Mouse (Mus musculus) liver, embryonic 14.5 days (tissue): ENCODE results near the gene 4921539E11Rik. TPM values are rescaled to one million over a fixed set of nuclear protein-coding genes. Genes with fewer than 3 reads are reported as not detected.

Experiments used
- ATAC-seq: fragments of 200-750 bp; cut with Nextera tagmentation; 2 replicates; pipeline ENCODE4 v1.8.0; 2017; ENCODE audit warnings: moderate number of reproducible peaks, mild to moderate bottlenecking, moderate library complexity; ENCODE audit not compliant: insufficient read depth
- DNase-seq, 3 experiments: peaks; one replicate each; pipeline ENCODE4 v3.0.0-alpha.2; 2012 to 2013; ENCODE audit warnings: low read depth in 3 of 3, low spot score in 3 of 3
- H3K27ac ChIP-seq: fragments of 300-500 bp; sonication (generic); 2 replicates; pipeline ENCODE4 v1.5.1; 2014; ENCODE audit warnings: moderate library complexity, mild to moderate bottlenecking, control low read depth, inconsistent platforms
- H3K27me3 ChIP-seq: fragments of 300-500 bp; sonication (generic); 2 replicates; pipeline ENCODE4 v1.6.1; 2014; ENCODE audit warnings: mild to moderate bottlenecking, low read length, moderate library complexity; ENCODE audit not compliant: control insufficient read depth, insufficient read depth
- H3K36me3 ChIP-seq: fragments of 300-500 bp; sonication (generic); replicated peaks from 2 replicates; pipeline ENCODE4 v1.6.1; 2014; ENCODE audit warnings: low read depth; ENCODE audit not compliant: control insufficient read depth, insufficient read depth
- H3K4me1 ChIP-seq, 2 experiments: fragments of 200-500 bp in 1 of 2; fragments of 300-500 bp in 1 of 2; sonication (generic) in 1 of 2; replicated peaks; 2 replicates each; pipeline ENCODE4 v1.6.1; 2012 to 2014; ENCODE audit warnings: antibody characterized with exemption in 1 of 2, inconsistent platforms in 1 of 2, low read length in 1 of 2; ENCODE audit not compliant: control insufficient read depth in 2 of 2, insufficient read depth in 2 of 2
- H3K4me2 ChIP-seq: fragments of 300-500 bp; sonication (generic); 2 replicates; pipeline ENCODE4 v1.6.1; 2014; ENCODE audit warnings: low read depth, mild to moderate bottlenecking, control low read depth, moderate library complexity
- H3K4me3 ChIP-seq, 2 experiments: fragments of 200-500 bp in 1 of 2; fragments of 300-500 bp in 1 of 2; sonication (generic) in 1 of 2; 2 replicates each; pipeline ENCODE4 v1.5.1; 2012 to 2014; ENCODE audit warnings: low read depth in 2 of 2, low read length in 2 of 2, mild to moderate bottlenecking in 2 of 2, control low read depth in 1 of 2, inconsistent platforms in 1 of 2, moderate library complexity in 1 of 2; ENCODE audit not compliant: insufficient read depth in 1 of 2
- H3K9ac ChIP-seq: fragments of 300-500 bp; sonication (generic); replicated peaks from 2 replicates; pipeline ENCODE4 v1.6.1; 2014; ENCODE audit warnings: mild to moderate bottlenecking, control low read depth, moderate library complexity
- H3K9me3 ChIP-seq: fragments of 300-500 bp; sonication (generic); 2 replicates; pipeline ENCODE4 v1.6.1; 2016; ENCODE audit warnings: low read length, mixed read lengths; ENCODE audit not compliant: control insufficient read depth
- CTCF ChIP-seq: IDR thresholded peaks from 2 replicates; pipeline ENCODE4 v1.5.1; 2016; ENCODE audit warnings: antibody characterized with exemption, low read depth, control low read depth
- EP300 ChIP-seq: IDR thresholded peaks from 2 replicates; pipeline ENCODE4 v1.6.1; 2016; ENCODE audit warnings: antibody characterized with exemption, low read depth
- WGBS: fragments of 180-500 bp; shearing (Covaris S2); extraction: QIAGEN DNeasy Blood & Tissue Kit; methylation state at CpG from one replicate; pipeline ENCODE4 v1.1.7; 2014; ENCODE audit not compliant: insufficient replicate concordance; 5-methylcytosine and 5-hydroxymethylcytosine counted together
- polyA plus RNA-seq, 2 experiments: library from polyadenylated mRNA; depleted of rRNA in 1 of 2; stranded (reverse) in 1 of 2; unstranded in 1 of 2; fragments of >200 nt; fragmentation: Nextera tagmentation in 1 of 2; extraction: Ambion mirVana in 1 of 2; gene quantifications; 2 replicates each; pipeline versions ENCODE4 v1.2.1 to v1.2.3; 2012 to 2014

4921539E11Rik gene
- polyA plus RNA-seq, 2 experiments, result not detected

- TF ChIP-seq EP300, result no peak
- TF ChIP-seq CTCF, result no peak
- 55% methylated on average over 6 of the region's 6 CpGs for WGBS
- H3K9me3 ChIP-seq, result no peaks in the 10 kb centered on the region
- H3K9ac ChIP-seq, result no peak overlapping the region
- no peaks in the 10 kb centered on the region for H3K27me3 ChIP-seq
- no peak overlapping the region for H3K27ac ChIP-seq
- H3K36me3 ChIP-seq, result no peaks in the 10 kb centered on the region; the same call in 1 of the 2 replicates
- H3K4me2 ChIP-seq, result no peak overlapping the region
- DNase-seq (no peak), ATAC-seq (no peak)
- no peak overlapping the region for H3K4me3 ChIP-seq
- no peaks in the 10 kb centered on the region for H3K4me1 ChIP-seq
These were observed 30.8 kb upstream of the 4921539E11Rik start for GRCm38 (mm10) chr4:103321461-103321860.

DNA sequence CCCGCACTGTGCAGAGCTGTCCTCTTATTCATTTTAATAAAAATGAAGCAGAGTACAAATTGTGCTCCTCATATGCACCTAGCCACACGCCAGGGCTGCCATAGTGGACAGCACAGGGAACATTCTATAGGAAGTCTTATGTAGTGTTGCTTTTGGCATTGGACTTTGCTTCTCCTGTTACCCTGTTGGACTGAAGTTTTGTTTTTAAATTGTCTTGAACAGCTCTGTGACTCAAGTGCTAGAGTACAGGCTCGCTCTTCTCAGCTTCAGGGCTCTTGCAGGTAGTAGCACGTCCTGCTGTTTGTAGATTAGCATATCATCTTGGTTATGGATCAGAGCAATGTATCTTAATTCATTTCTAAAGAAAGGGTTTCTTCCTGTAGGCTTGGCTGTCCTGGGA is 25.2 kb upstream of the 4921539E11Rik start:
- no peaks in the 10 kb centered on the region for H3K27me3 ChIP-seq
- 75% methylated on average over 4 of the region's 4 CpGs for WGBS
- DNase-seq (no peak), ATAC-seq (no peak)
- TF ChIP-seq EP300 (no peak), CTCF (no peak)
- H3K9ac ChIP-seq, result no peak overlapping the region
- no peak overlapping the region for H3K27ac ChIP-seq
- H3K9me3 ChIP-seq, result no peaks in the 10 kb centered on the region
- peaks cover 2 to 4% of the 10 kb centered on the region in 2 experiments; a peak in 3 of 4 replicates for H3K4me1 ChIP-seq
- H3K4me3 ChIP-seq, result no peak overlapping the region
- H3K4me2 ChIP-seq, result no peak overlapping the region
- H3K36me3 ChIP-seq, result no peaks in the 10 kb centered on the region

GRCm38 (mm10) chr4:103314526-103314910 is 23.9 kb upstream of the 4921539E11Rik start:
- 71% methylated on average over 3 of the region's 3 CpGs for WGBS

DNA sequence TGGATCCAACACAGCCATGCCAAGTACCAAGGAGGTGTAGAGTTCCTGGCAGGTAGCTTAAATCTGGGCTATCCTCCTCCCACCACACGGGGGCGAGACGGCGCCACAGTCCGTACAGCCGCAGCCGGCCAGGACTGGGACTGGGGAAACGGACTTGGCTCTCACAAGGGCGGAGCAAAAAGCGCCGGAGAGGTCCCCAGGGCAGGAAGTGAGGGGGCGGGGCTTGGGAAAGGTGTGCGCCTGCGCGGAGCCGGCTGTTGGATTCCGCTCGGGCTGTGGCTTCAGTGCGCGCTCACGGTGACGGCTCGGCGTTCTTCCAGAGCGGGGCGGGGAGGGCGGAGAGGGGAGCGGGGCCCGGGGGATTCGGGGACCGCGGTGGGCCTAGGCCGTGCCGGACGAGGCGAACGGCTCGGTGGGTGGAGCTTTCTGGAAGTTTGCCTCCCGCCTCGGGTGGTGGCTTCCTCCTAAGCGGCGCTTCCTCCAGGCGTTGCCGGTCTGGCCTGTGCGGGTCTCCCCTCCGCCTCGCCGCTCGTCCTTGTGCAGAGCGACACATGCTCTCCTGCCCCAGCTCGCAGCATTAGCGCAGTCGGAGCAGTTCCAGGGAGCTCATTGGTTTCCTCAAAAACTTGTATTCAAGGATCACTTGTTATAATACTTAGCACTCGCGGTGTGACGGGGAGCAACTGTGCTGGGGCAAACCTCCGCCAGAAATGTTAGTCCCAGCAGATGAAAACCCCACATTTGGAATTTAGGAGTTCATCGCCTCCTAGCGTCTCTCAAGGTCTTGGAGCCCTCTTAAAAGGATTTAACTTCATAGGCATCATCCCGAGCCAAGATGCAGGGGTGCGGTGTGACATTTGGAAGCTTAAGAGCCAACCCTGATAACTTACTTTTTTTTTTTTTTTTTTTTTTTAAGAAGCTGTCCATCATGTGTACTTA is 23.2 kb upstream of the 4921539E11Rik start, which contains the start of gene Oma1:
Gene Oma1 (plus strand): TSS at position 226 of the 939 bp plus-strand sequence.
- no peaks in the 10 kb centered on the region for H3K9me3 ChIP-seq
- peaks cover 2 to 4% of the 10 kb centered on the region in 2 experiments; a peak in 3 of 4 replicates for H3K4me1 ChIP-seq
- TF ChIP-seq EP300, result no peak
- TF ChIP-seq CTCF, result peak; percentile 96
- ATAC-seq (peak; percentile 99), DNase-seq (peak; percentile 92 to 94 (median 93))
- peak within 1 kb of the TSS; percentile 69 for H3K27ac ChIP-seq
- no peaks in the 10 kb centered on the region for H3K36me3 ChIP-seq
- no peaks in the 10 kb centered on the region for H3K27me3 ChIP-seq
- H3K4me2 ChIP-seq, result peak within 1 kb of the TSS; percentile 81
- under 1% methylated on average over 61 of the region's 61 CpGs for WGBS
- H3K4me3 ChIP-seq, result peak within 1 kb of the TSS; percentile 74 to 75
- H3K9ac ChIP-seq, result peak within 1 kb of the TSS; percentile 77

More at GRCm38 (mm10) chr4:103314526-103314910, 23.9 kb upstream of the 4921539E11Rik start:
- TF ChIP-seq CTCF, result no peak
- no peak for TF ChIP-seq EP300
- no peaks in the 10 kb centered on the region for H3K27me3 ChIP-seq
- no peak overlapping the region for H3K27ac ChIP-seq
- H3K9ac ChIP-seq, result peak overlapping the region; percentile 77
- H3K9me3 ChIP-seq, result no peaks in the 10 kb centered on the region
- H3K4me2 ChIP-seq, result peak overlapping the region; percentile 81
- H3K4me3 ChIP-seq, result peak overlapping the region in 1 of 2 experiments; percentile 75; a peak in 2 of 4 replicates
- no peak for DNase-seq
- no peak for ATAC-seq
- peaks cover 2 to 4% of the 10 kb centered on the region in 2 experiments; a peak in 3 of 4 replicates for H3K4me1 ChIP-seq
- no peaks in the 10 kb centered on the region for H3K36me3 ChIP-seq

DNA sequence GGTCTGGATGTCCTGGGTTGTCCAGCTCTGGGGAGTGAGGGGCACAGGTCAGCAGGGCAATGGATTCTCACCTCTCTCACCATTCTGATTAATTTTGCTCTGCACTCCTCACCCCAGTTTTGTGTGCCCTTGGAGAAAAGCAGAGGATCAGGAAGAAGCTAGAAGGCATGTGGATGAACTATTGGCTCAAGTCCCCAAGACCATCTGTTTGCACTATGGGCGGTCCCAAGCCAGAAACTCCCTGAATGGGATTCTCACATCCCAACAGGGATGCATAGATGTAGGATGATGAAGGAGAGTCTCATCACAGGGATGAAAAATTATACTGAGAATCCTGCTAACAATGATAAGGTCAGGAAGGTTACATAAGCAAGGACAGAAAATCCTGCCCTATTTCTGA is 13.2 kb upstream of the 4921539E11Rik start:
- DNase-seq, result no peak
- no peak overlapping the region for H3K4me2 ChIP-seq
- WGBS, result 48% methylated on average over 1 of the region's 1 CpGs
- H3K9me3 ChIP-seq, result no peaks in the 10 kb centered on the region
- no peaks in the 10 kb centered on the region for H3K4me1 ChIP-seq
- no peak overlapping the region for H3K4me3 ChIP-seq
- H3K9ac ChIP-seq, result no peak overlapping the region
- no peak for TF ChIP-seq CTCF
- TF ChIP-seq EP300, result no peak
- H3K27me3 ChIP-seq, result no peaks in the 10 kb centered on the region
- no peaks in the 10 kb centered on the region for H3K36me3 ChIP-seq
- no peak for ATAC-seq
- no peak overlapping the region for H3K27ac ChIP-seq
